Mouse (Mus musculus): ENCODE data around the gene Osbpl8. TPM values are rescaled to one million over a fixed set of nuclear protein-coding genes. Genes with fewer than 3 reads are reported as not detected.

The Osbpl8 gene
- polyA plus RNA-seq, 1 experiment: 18.4 TPM

DNA sequence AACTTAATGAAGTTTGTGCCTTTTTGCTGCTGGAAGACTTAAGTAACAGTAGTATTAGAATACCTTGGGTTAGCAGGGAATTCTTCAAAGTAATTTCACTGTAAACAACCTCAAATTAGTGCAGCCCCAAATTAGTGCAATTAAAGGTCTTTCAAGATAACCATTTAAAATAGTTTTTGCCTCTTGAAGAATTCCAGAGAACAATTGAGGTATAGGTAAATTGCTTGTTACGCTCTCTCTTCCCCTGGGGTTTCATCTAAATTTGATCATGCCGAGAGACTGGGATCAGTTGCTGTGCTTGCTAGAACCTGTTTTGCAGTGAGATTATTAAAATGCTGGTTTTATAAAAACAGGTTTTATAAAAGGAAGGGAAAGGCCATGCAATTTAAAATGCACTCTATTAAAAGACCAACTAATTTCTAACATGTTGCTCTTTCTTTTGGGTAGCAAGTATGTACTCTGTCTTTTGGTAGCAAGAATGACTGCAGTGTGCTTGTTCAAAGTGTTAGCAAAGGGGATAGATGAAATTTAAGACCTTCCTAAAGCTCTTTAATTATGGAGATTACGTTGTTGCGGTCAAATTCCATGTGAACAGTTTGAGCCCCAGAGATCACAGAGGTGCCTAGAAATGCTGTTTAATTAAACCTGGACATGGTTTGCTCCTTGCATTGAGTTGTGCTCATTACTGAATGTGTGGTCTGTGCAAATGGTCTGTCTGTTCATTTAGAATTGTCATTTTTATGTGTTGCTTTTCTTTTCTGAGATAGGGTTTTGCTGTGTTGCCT, 1.7 kb downstream of the Osbpl8 start:
- Histone ChIP-seq H3K27me3 (ENCODE audit: control insufficient read depth, insufficient read depth, low read length) (no peaks in the 10 kb centered on the region), H3K4me1 (ENCODE audit: control insufficient read depth, insufficient read depth, low read length) (peaks cover 2% of the 10 kb centered on the region), H3K4me3 (replicated peaks; ENCODE audit: insufficient read depth, low read depth, low read length) (peak overlapping the region; percentile 72), H3K27ac (ENCODE audit: insufficient read depth, low read length) (no peak overlapping the region)
- WGBS: 42% methylated on average over 4 of the region's 4 CpGs
- no peak for DNase-seq
- no peak for TF ChIP-seq CTCF (IDR thresholded peaks at IDR 0.05; ENCODE audit: borderline replicate concordance, insufficient read depth, low read depth, low read length)

DNA sequence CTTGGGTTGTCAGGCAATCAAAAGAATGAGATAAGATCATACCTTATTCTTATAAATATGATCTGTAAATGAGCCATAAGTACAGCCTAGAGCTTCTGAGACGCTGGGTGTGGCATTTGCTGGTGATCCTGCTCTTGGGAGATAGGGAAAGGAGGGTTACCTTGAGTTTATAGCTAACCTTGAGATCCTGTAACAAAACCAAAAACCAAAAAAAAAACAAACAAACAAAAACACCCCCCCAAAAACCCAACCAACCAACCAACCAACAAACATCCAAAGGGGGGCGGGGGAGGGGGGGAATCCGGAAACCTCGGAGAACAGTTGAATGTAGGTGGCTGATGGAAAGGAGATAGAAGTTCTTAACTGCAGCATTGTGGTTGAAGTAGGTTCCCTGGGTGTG, 2.9 kb downstream of the Osbpl8 start:
- H3K27me3 ChIP-seq (ENCODE audit: control insufficient read depth, insufficient read depth, low read length): no peaks in the 10 kb centered on the region
- peaks cover 12% of the 10 kb centered on the region for H3K4me1 ChIP-seq (ENCODE audit: control insufficient read depth, insufficient read depth, low read length)
- TF ChIP-seq POLR2A (IDR thresholded peaks at IDR 0.05; ENCODE audit: borderline replicate concordance, insufficient read depth, low read length) (no peak), CTCF (IDR thresholded peaks at IDR 0.05; ENCODE audit: borderline replicate concordance, insufficient read depth, low read depth, low read length) (no peak)
- 94% methylated on average over 4 of the region's 4 CpGs for WGBS
- no peak overlapping the region for H3K4me3 ChIP-seq (replicated peaks; ENCODE audit: insufficient read depth, low read depth, low read length)
- no peak for DNase-seq
- no peak overlapping the region for H3K27ac ChIP-seq (ENCODE audit: insufficient read depth, low read length)

DNA sequence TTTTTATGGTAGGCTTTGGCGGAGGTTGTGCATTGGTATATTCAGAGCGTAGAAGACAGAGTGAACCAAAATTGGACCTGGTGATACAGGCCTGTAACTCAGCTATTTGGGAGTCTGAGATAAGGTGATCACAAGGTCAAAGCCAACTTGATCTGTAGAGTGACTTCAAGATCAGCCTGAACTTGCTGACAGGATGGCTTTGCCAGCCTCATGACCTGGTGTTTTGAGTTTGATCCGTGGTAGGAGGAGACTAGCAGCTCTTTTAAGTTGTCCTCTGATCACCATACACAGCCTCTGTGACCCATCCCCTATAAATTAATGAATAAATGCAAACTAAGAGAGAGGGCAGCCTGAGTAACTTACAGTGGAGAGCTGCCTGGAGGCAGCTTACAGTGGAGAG, 3.8 kb downstream of the Osbpl8 start:
- Histone ChIP-seq H3K4me1 (ENCODE audit: control insufficient read depth, insufficient read depth, low read length) (peaks cover 17% of the 10 kb centered on the region), H3K27ac (ENCODE audit: insufficient read depth, low read length) (no peak overlapping the region), H3K27me3 (ENCODE audit: control insufficient read depth, insufficient read depth, low read length) (no peaks in the 10 kb centered on the region), H3K4me3 (replicated peaks; ENCODE audit: insufficient read depth, low read depth, low read length) (no peak overlapping the region)
- DNase-seq: no peak
- WGBS: 88% methylated on average over 3 of the region's 3 CpGs
- TF ChIP-seq CTCF (IDR thresholded peaks at IDR 0.05; ENCODE audit: borderline replicate concordance, insufficient read depth, low read depth, low read length) (no peak), POLR2A (IDR thresholded peaks at IDR 0.05; ENCODE audit: borderline replicate concordance, insufficient read depth, low read length) (no peak)

DNA sequence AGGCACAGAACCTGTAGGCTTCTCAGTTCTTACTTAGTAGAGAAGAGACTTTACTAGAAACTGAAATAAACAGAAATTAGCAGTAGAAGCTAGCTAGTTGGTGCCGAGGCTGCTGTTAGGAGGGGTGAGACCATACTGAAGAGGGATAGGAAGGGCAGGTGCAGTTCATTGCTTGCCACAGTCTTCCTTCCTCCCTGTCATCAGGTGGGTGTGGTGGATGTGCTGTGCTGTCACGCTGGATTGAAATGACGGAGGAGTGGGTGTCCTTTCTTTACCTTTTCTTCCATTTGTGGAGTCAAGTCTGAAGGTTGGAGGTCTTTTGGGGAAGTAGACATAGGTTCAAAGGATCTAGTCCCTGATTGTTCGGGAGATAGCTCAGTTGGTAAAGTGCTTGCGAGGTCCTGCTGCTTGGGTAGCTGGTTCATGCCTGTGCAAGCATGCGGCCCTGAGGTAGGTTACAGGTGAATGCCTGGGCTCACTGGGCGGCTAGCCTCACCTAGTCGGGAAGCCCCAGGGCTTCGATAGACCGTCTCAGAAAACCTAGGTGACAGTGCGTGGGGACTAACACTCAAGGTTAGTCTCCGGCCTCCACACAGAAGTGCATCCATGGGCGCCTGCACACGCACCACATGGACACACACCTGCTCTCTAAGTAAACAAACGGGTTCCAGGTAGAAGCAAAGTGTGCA, 6.8 kb downstream of the Osbpl8 start:
- no peak overlapping the region for H3K27ac ChIP-seq (ENCODE audit: insufficient read depth, low read length)
- no peaks in the 10 kb centered on the region for H3K27me3 ChIP-seq (ENCODE audit: control insufficient read depth, insufficient read depth, low read length)
- no peak for DNase-seq
- peaks cover 25% of the 10 kb centered on the region for H3K4me1 ChIP-seq (ENCODE audit: control insufficient read depth, insufficient read depth, low read length)
- TF ChIP-seq POLR2A (IDR thresholded peaks at IDR 0.05; ENCODE audit: borderline replicate concordance, insufficient read depth, low read length) (no peak), CTCF (IDR thresholded peaks at IDR 0.05; ENCODE audit: borderline replicate concordance, insufficient read depth, low read depth, low read length) (no peak)
- no peak overlapping the region for H3K4me3 ChIP-seq (replicated peaks; ENCODE audit: insufficient read depth, low read depth, low read length)
- WGBS: 91% methylated on average over 15 of the region's 15 CpGs

DNA sequence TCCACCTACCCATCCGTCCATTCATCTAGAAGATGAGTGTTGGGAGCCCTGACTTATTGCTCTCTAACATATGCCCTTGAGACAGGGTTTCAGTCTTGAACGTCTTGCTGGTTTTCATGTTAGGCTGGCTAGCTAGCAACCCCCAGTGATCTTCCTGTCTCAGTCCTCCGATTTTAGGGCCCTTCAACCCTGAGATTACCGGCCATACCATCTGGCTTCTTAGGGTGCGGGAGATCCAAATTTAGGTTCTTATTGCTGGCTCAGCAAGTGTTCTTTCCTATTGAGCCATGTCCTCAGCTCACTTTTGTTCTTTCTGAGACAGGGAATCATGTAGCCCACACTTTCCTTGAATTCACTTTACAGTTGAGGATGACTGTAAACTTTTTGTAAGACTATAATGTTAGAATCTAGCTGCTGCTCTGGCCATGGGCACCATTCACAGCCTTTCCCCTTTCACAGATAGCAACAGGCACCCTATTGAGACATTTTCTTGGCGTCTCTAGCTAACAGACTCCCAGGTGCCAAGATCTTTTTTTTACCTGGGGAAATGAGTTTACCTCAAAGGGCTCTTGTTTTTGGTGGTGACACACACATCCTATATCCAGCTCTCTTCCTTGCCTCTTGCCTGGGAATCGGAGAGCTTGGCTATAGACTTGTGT, 9.2 kb downstream of the Osbpl8 start:
- peak overlapping the region; percentile 81 for H3K27ac ChIP-seq (ENCODE audit: insufficient read depth, low read length)
- peak; percentile 48 to 76 for DNase-seq
- peaks cover 25% of the 10 kb centered on the region for H3K4me1 ChIP-seq (ENCODE audit: control insufficient read depth, insufficient read depth, low read length)
- WGBS: 14% methylated on average over 7 of the region's 7 CpGs
- H3K27me3 ChIP-seq (ENCODE audit: control insufficient read depth, insufficient read depth, low read length): no peaks in the 10 kb centered on the region
- TF ChIP-seq POLR2A (IDR thresholded peaks at IDR 0.05; ENCODE audit: borderline replicate concordance, insufficient read depth, low read length) (no peak), CTCF (IDR thresholded peaks at IDR 0.05; ENCODE audit: borderline replicate concordance, insufficient read depth, low read depth, low read length) (no peak)
- no peak overlapping the region for H3K4me3 ChIP-seq (replicated peaks; ENCODE audit: insufficient read depth, low read depth, low read length)

DNA sequence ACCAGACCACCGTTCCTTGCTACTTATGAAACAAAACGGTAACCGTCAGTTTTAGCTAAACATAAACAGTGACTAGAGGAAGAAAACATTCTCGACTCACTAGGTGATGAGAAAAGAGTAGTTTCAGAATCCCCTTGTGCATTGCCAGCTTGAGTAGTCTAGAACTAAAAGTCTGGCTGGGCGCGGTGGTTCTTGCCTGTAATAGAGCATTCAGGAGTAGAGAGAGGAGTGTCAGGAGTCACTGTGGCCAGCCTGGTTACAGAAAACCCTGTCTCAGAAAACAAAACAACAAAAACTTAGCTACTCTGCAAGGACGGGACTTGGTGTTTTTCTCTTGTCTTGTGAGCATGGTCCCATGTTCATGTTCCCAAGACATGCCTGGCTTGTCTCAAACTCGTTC, 12.8 kb downstream of the Osbpl8 start:
- Histone ChIP-seq H3K27me3 (ENCODE audit: control insufficient read depth, insufficient read depth, low read length) (no peaks in the 10 kb centered on the region), H3K4me3 (replicated peaks; ENCODE audit: insufficient read depth, low read depth, low read length) (no peak overlapping the region), H3K27ac (ENCODE audit: insufficient read depth, low read length) (no peak overlapping the region), H3K4me1 (ENCODE audit: control insufficient read depth, insufficient read depth, low read length) (peaks cover 26% of the 10 kb centered on the region)
- 88% methylated on average over 8 of the region's 8 CpGs for WGBS
- no peak for DNase-seq
- TF ChIP-seq POLR2A (IDR thresholded peaks at IDR 0.05; ENCODE audit: borderline replicate concordance, insufficient read depth, low read length) (no peak), CTCF (IDR thresholded peaks at IDR 0.05; ENCODE audit: borderline replicate concordance, insufficient read depth, low read depth, low read length) (no peak)

DNA sequence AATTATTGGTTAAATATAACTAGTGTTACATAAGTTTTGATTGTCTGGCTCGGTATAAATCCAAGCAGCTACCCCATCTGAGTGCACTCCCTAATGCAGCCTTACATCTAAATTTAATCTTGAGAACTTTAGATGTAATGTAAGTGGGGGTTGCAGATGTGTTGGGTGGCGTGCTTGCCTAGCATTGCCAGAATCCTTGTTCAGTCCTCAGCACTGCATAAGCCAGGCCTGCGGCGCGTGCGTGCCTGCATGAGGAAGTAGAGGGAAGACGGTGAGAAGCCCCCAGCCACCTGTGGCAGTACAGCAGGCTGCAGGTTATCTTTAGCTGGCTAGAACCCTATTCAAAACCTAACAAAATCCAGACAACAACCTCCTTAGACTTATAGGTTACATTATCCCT, 13.5 kb downstream of the Osbpl8 start:
- H3K27ac ChIP-seq (ENCODE audit: insufficient read depth, low read length): no peak overlapping the region
- TF ChIP-seq CTCF (IDR thresholded peaks at IDR 0.05; ENCODE audit: borderline replicate concordance, insufficient read depth, low read depth, low read length) (no peak), POLR2A (IDR thresholded peaks at IDR 0.05; ENCODE audit: borderline replicate concordance, insufficient read depth, low read length) (no peak)

More for the DNA sequence above, 13.5 kb downstream of the Osbpl8 start:
- no peak overlapping the region for H3K4me3 ChIP-seq (replicated peaks; ENCODE audit: insufficient read depth, low read depth, low read length)
- no peaks in the 10 kb centered on the region for H3K27me3 ChIP-seq (ENCODE audit: control insufficient read depth, insufficient read depth, low read length)
- no peak for DNase-seq
- peaks cover 23% of the 10 kb centered on the region for H3K4me1 ChIP-seq (ENCODE audit: control insufficient read depth, insufficient read depth, low read length)
- WGBS: 97% methylated on average over 7 of the region's 7 CpGs

Data from cerebellum, adult 2 months (tissue).